Mouse (Mus musculus) bone marrow, adult 2 months (tissue): ENCODE results near the gene Ube2cbp.

Experiments
- CTCF ChIP-seq: fragments of 200-500 bp; IDR thresholded peaks from 2 replicates; pipeline ENCODE4 v1.5.1; 2011; ENCODE audit warnings: low read length, control low read depth; ENCODE audit not compliant: control insufficient read depth, insufficient read depth
- POLR2A ChIP-seq: fragments of 200-500 bp; IDR thresholded peaks from 2 replicates; pipeline ENCODE4 v1.6.1; 2011; ENCODE audit warnings: low read depth, mild to moderate bottlenecking, control low read depth, low read length, borderline replicate concordance; ENCODE audit not compliant: control insufficient read depth

DNA sequence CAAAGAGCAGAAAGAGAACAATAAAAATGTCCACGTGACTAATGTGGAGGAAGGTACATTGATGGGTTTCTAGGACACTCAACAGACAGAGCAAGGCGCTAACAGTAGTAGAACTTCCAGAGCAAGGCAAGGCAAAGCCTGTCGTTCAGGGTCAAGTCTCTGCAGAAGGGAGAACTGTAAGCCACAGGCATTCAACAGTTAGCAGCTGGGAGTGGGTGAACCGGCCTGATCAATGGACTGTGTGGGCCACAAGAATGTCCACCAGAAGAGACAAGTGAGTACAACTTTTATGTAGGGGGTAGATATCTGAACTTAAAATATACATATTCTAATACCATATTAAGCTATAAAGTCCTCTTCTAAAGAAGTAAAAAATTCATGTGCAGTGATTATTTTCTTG lies 41.4 kb downstream of the Ube2cbp start:
- no peak for TF ChIP-seq CTCF
- no peak for TF ChIP-seq POLR2A
